Mouse (Mus musculus): ENCODE results near the gene Actr6.
A peak's percentile ranks its signal among the peaks of the same experiment; 100 is the strongest.
"Not testable (repeated sequence)": the region's sequence is repeated elsewhere in the genome, so short reads cannot be mapped to it uniquely, and the experiment has no call there.

Gene Actr6

GRCm38 (mm10) chr10:89678054-89678453, 54.0 kb downstream of the Actr6 start:
- no peak for DNase-seq

GRCm38 (mm10) chr10:89676609-89677008, 55.5 kb downstream of the Actr6 start:
- peak; percentile 28 for DNase-seq

GRCm38 (mm10) chr10:89670371-89670770, 61.7 kb downstream of the Actr6 start:
- DNase-seq: not testable (repeated sequence)

GRCm38 (mm10) chr10:89667571-89667970, 64.5 kb downstream of the Actr6 start:
- no peak for DNase-seq

GRCm38 (mm10) chr10:89665679-89666078, 66.4 kb downstream of the Actr6 start:
- DNase-seq: peak; percentile 79

GRCm38 (mm10) chr10:89664977-89665645, 67.0 kb downstream of the Actr6 start:
- DNase-seq: peak; percentile 27

Measured in cerebellum, adult 11-12 months (tissue).